Mouse (Mus musculus) MEL (cell line): ENCODE data around the gene Hba-x. TPM values are rescaled to one million over a fixed set of nuclear protein-coding genes. Genes with fewer than 3 reads are reported as not detected.

Source experiments
- DNase-seq: peaks from one replicate; pipeline ENCODE4 v3.0.0; 2011; ENCODE audit warnings: low read depth, low spot score
- H3K27ac ChIP-seq: 2 replicates; pipeline ENCODE4 v1.5.1; 2012; ENCODE audit warnings: low read depth, mild to moderate bottlenecking, control low read depth, low read length, moderate library complexity; ENCODE audit not compliant: control insufficient read depth
- H3K27me3 ChIP-seq, 2 experiments: fragments of 150-350 bp in 1 of 2; sonication (generic) in 1 of 2; 2 replicates each; pipeline ENCODE4 v1.6.1; 2012; ENCODE audit warnings: low read length in 2 of 2, mild to moderate bottlenecking in 2 of 2, improper control_type of control experiment in 1 of 2, moderate library complexity in 1 of 2; ENCODE audit not compliant: insufficient read depth in 2 of 2, control insufficient read depth in 1 of 2
- H3K36me3 ChIP-seq, 2 experiments: 2 replicates each; pipeline ENCODE4 v1.6.1; 2012 to 2014; ENCODE audit warnings: low read length in 2 of 2, improper control_type of control experiment in 1 of 2, inconsistent platforms in 1 of 2, mild to moderate bottlenecking in 1 of 2; ENCODE audit not compliant: insufficient read depth in 2 of 2, control insufficient read depth in 1 of 2
- H3K4me1 ChIP-seq, 2 experiments: fragments of 150-350 bp in 1 of 2; sonication (generic) in 1 of 2; 2 replicates each; pipeline ENCODE4 v1.6.1; 2012; ENCODE audit warnings: low read length in 2 of 2, improper control_type of control experiment in 1 of 2, mild to moderate bottlenecking in 1 of 2; ENCODE audit not compliant: insufficient read depth in 2 of 2, control insufficient read depth in 1 of 2
- H3K4me3 ChIP-seq, 2 experiments: fragments of 150-350 bp in 1 of 2; sonication (generic) in 1 of 2; 2 replicates each; pipeline ENCODE4 v1.5.1; 2012; ENCODE audit warnings: low read depth in 2 of 2, low read length in 2 of 2, mild to moderate bottlenecking in 2 of 2, moderate library complexity in 2 of 2, control low read depth in 1 of 2, improper control_type of control experiment in 1 of 2; ENCODE audit not compliant: control insufficient read depth in 1 of 2, insufficient read depth in 1 of 2
- H3K79me2 ChIP-seq: 2 replicates; pipeline ENCODE4 v1.6.1; 2012; ENCODE audit warnings: mild to moderate bottlenecking, low read length, moderate library complexity; ENCODE audit not compliant: control insufficient read depth, poor library complexity, insufficient read depth
- H3K9ac ChIP-seq: 2 replicates; pipeline ENCODE4 v1.6.1; 2012; ENCODE audit warnings: low read depth, mild to moderate bottlenecking, control low read depth, low read length, moderate library complexity; ENCODE audit not compliant: control insufficient read depth, poor library complexity, severe bottlenecking
- H3K9me3 ChIP-seq: fragments of 150-350 bp; sonication (generic); replicated peaks from 2 replicates; pipeline ENCODE4 v1.6.1; 2012; ENCODE audit warnings: mild to moderate bottlenecking, low read length, improper control_type of control experiment, moderate library complexity; ENCODE audit not compliant: insufficient read depth
- BHLHE40 ChIP-seq: IDR thresholded peaks from 2 replicates; pipeline ENCODE4 v1.6.1; 2012; ENCODE audit warnings: low read depth, mild to moderate bottlenecking, inconsistent platforms, low read length, improper control_type of control experiment, borderline replicate concordance
- CHD2 ChIP-seq: IDR thresholded peaks from 2 replicates; pipeline ENCODE4 v1.6.1; 2011; ENCODE audit warnings: low read length, improper control_type of control experiment
- CTCF ChIP-seq, 3 experiments: IDR thresholded peaks in 2 of 3; conservative IDR thresholded peaks in 1 of 3; 2 replicates each; pipeline ENCODE4 v1.5.1; 2011 to 2012; ENCODE audit warnings: low read length in 3 of 3, low read depth in 2 of 3, mild to moderate bottlenecking in 2 of 3, improper control_type of control experiment in 1 of 3, inconsistent platforms in 1 of 3, mixed read lengths in 1 of 3, moderate library complexity in 1 of 3; ENCODE audit not compliant: control insufficient read depth in 1 of 3, insufficient read depth in 1 of 3, poor library complexity in 1 of 3, severe bottlenecking in 1 of 3
- E2F4 ChIP-seq: IDR thresholded peaks from 2 replicates; pipeline ENCODE4 v1.6.1; 2011; ENCODE audit warnings: low read depth, low read length, improper control_type of control experiment, borderline replicate concordance
- EP300 ChIP-seq, 2 experiments: IDR thresholded peaks; 2 replicates each; pipeline ENCODE4 v1.6.1; 2011; ENCODE audit warnings: improper control_type of control experiment in 2 of 2, low read length in 2 of 2, low read depth in 1 of 2, mild to moderate bottlenecking in 1 of 2
- ETS1 ChIP-seq: IDR thresholded peaks from 2 replicates; pipeline ENCODE4 v1.6.1; 2012; ENCODE audit warnings: low read depth, mild to moderate bottlenecking, inconsistent platforms, low read length, improper control_type of control experiment, moderate library complexity
- GABPA ChIP-seq: IDR thresholded peaks from 2 replicates; pipeline ENCODE4 v1.6.1; 2012; ENCODE audit warnings: low read depth, mild to moderate bottlenecking, inconsistent platforms, low read length, improper control_type of control experiment, moderate library complexity
- GATA1 ChIP-seq: IDR thresholded peaks from 2 replicates; pipeline ENCODE4 v1.6.1; 2011; ENCODE audit warnings: low read depth, low read length, improper control_type of control experiment
- HCFC1 ChIP-seq: IDR thresholded peaks from 2 replicates; pipeline ENCODE4 v1.6.1; 2012; ENCODE audit warnings: low read depth, mild to moderate bottlenecking, inconsistent platforms, low read length, improper control_type of control experiment, moderate library complexity
- JUND ChIP-seq: IDR thresholded peaks from 2 replicates; pipeline ENCODE4 v1.6.1; 2011; ENCODE audit warnings: low read depth, mild to moderate bottlenecking, improper control_type of control experiment, low read length
- KAT2A ChIP-seq: conservative IDR thresholded peaks from 2 replicates; pipeline ENCODE4 v1.6.1; 2012; ENCODE audit warnings: low read depth, low read length, improper control_type of control experiment, inconsistent platforms
- MAFK ChIP-seq: IDR thresholded peaks from 2 replicates; pipeline ENCODE4 v1.6.1; 2011; ENCODE audit warnings: low read depth, mild to moderate bottlenecking, low read length, improper control_type of control experiment, borderline replicate concordance
- MAX ChIP-seq: IDR thresholded peaks from 2 replicates; pipeline ENCODE4 v1.6.1; 2011; ENCODE audit warnings: low read length, improper control_type of control experiment
- MAZ ChIP-seq: IDR thresholded peaks from 2 replicates; pipeline ENCODE4 v1.6.1; 2012; ENCODE audit warnings: low read depth, mild to moderate bottlenecking, inconsistent platforms, low read length, improper control_type of control experiment
- MXI1 ChIP-seq: IDR thresholded peaks from 2 replicates; pipeline ENCODE4 v1.6.1; 2011; ENCODE audit warnings: mild to moderate bottlenecking, low read depth, low read length, improper control_type of control experiment
- MYB ChIP-seq: IDR thresholded peaks from 2 replicates; pipeline ENCODE4 v1.6.1; 2011; ENCODE audit warnings: mild to moderate bottlenecking, low read depth, low read length, improper control_type of control experiment
- MYC ChIP-seq: IDR thresholded peaks from 2 replicates; pipeline ENCODE4 v1.6.1; 2011; ENCODE audit warnings: low read depth, mild to moderate bottlenecking, low read length, improper control_type of control experiment, moderate library complexity
- NELFE ChIP-seq: IDR thresholded peaks from 2 replicates; pipeline ENCODE4 v1.6.1; 2011; ENCODE audit warnings: low read depth, low read length, improper control_type of control experiment
- POLR2A ChIP-seq, 2 experiments: IDR thresholded peaks; 2 replicates each; pipeline ENCODE4 v1.6.1; 2011 to 2012; ENCODE audit warnings: low read length in 2 of 2, mild to moderate bottlenecking in 2 of 2, control low read depth in 1 of 2, improper control_type of control experiment in 1 of 2, low read depth in 1 of 2, moderate library complexity in 1 of 2; ENCODE audit not compliant: control insufficient read depth in 1 of 2, insufficient read depth in 1 of 2, poor library complexity in 1 of 2
- RCOR1 ChIP-seq: IDR thresholded peaks from 2 replicates; pipeline ENCODE4 v1.6.1; 2012; ENCODE audit warnings: low read depth, mild to moderate bottlenecking, inconsistent platforms, low read length, improper control_type of control experiment
- SIN3A ChIP-seq: IDR thresholded peaks from 2 replicates; pipeline ENCODE4 v1.6.1; 2012; ENCODE audit warnings: low read length, improper control_type of control experiment, inconsistent platforms
- TAL1 ChIP-seq: IDR thresholded peaks from 2 replicates; pipeline ENCODE4 v1.6.1; 2012; ENCODE audit warnings: mild to moderate bottlenecking, inconsistent platforms, low read length, moderate library complexity, mixed read lengths
- TCF12 ChIP-seq: IDR thresholded peaks from 2 replicates; pipeline ENCODE4 v1.6.1; 2014; ENCODE audit warnings: low read depth, mild to moderate bottlenecking, inconsistent platforms, low read length, improper control_type of control experiment, moderate library complexity
- UBTF ChIP-seq: IDR thresholded peaks from 2 replicates; pipeline ENCODE4 v1.6.1; 2012; ENCODE audit warnings: low read depth, mild to moderate bottlenecking, inconsistent platforms, low read length, improper control_type of control experiment, moderate library complexity, borderline replicate concordance; ENCODE audit not compliant: insufficient read depth
- USF1 ChIP-seq: IDR thresholded peaks from 2 replicates; pipeline ENCODE4 v1.6.1; 2014; ENCODE audit warnings: low read depth, mild to moderate bottlenecking, inconsistent platforms, low read length, improper control_type of control experiment, moderate library complexity
- USF2 ChIP-seq, 2 experiments: IDR thresholded peaks; 2 replicates each; pipeline ENCODE4 v1.6.1; 2011 to 2012; ENCODE audit warnings: improper control_type of control experiment in 2 of 2, low read length in 2 of 2, borderline replicate concordance in 1 of 2, inconsistent platforms in 1 of 2, low read depth in 1 of 2, mild to moderate bottlenecking in 1 of 2; ENCODE audit not compliant: insufficient read depth in 1 of 2
- ZMIZ1 ChIP-seq: IDR thresholded peaks from 2 replicates; pipeline ENCODE4 v1.6.1; 2012; ENCODE audit warnings: low read depth, mild to moderate bottlenecking, inconsistent platforms, low read length, improper control_type of control experiment, moderate library complexity
- polyA plus RNA-seq, 2 experiments: library from polyadenylated mRNA; stranded (reverse) in 1 of 2; unstranded in 1 of 2; fragments of >175 nt in 1 of 2; fragments of >200 nt in 1 of 2; gene quantifications; 2 replicates each; pipeline versions ENCODE4 v1.2.1 to v1.2.4; 2012; ENCODE audit warnings: low replicate concordance in 2 of 2, low read depth in 1 of 2; ENCODE audit not compliant: insufficient read length in 2 of 2, insufficient read depth in 1 of 2, missing spikeins in 1 of 2
- total RNA-seq: library from RNA; depleted of rRNA; stranded (reverse); fragments of 300-350 nt; gene quantifications from 2 replicates; pipeline ENCODE4 v1.2.3, GENCODE M21; 2012

Hba-x gene
- total and polyA plus RNA-seq, 3 experiments = 0.13 TPM; not detected in 2

GRCm38 (mm10) chr11:32250880-32251763 lies 25.1 kb upstream of the Hba-x start:
- no peaks in the 10 kb centered on the region for H3K9me3 ChIP-seq
- H3K27ac ChIP-seq = peak overlapping the region; percentile 80
- DNase-seq = peak; percentile 90
- H3K36me3 ChIP-seq = peaks cover 0 to 42% of the 10 kb centered on the region in 2 experiments; a peak in 2 of 4 replicates
- H3K27me3 ChIP-seq = no peaks in the 10 kb centered on the region
- H3K79me2 ChIP-seq = no peaks in the 10 kb centered on the region
- TF ChIP-seq MAFK (peak; percentile 95), USF2 (IDR thresholded peaks at IDR 0.05; ENCODE audit: borderline replicate concordance in 1 of 2, insufficient read depth in 1 of 2, low read depth in 1 of 2, low read length in 2 of 2) (no peak), EP300 (IDR thresholded peaks at IDR 0.05; ENCODE audit: low read depth in 1 of 2, low read length in 2 of 2) (peak; percentile 97 to 99), ETS1 (peak; percentile 97), TAL1 (peak; percentile 91), BHLHE40 (no peak), TCF12 (peak; percentile 95), ZMIZ1 (no peak), RCOR1 (peak; percentile 85), GATA1 (peak; percentile 94), MYC (peak; percentile 75), HCFC1 (no peak), USF1 (no peak), MXI1 (no peak), SIN3A (peak; percentile 89), JUND (peak; percentile 87), GABPA (peak; percentile 65; the same call in 1 of the 2 replicates)
- H3K4me1 ChIP-seq = peaks cover 24 to 37% of the 10 kb centered on the region in 2 experiments
- peak overlapping the region; percentile 8; the same call in 1 of the 2 replicates for H3K9ac ChIP-seq
- no peak overlapping the region for H3K4me3 ChIP-seq

GRCm38 (mm10) chr11:32253121-32253520 lies 23.1 kb upstream of the Hba-x start:
- Histone ChIP-seq H3K9me3 (no peaks in the 10 kb centered on the region), H3K27ac (no peak overlapping the region), H3K36me3 (peaks cover 0 to 41% of the 10 kb centered on the region in 2 experiments; a peak in 2 of 4 replicates), H3K4me3 (no peak overlapping the region), H3K27me3 (no peaks in the 10 kb centered on the region), H3K79me2 (no peaks in the 10 kb centered on the region), H3K9ac (no peak overlapping the region), H3K4me1 (peaks cover 13 to 36% of the 10 kb centered on the region in 2 experiments)
- no peak for DNase-seq
- TF ChIP-seq MAZ (no peak), HCFC1 (no peak), KAT2A (no peak), CTCF (IDR thresholded peaks at IDR 0.05 in 2 of 3, conservative IDR thresholded peaks at IDR 0.05 in 1 of 3; ENCODE audit: control insufficient read depth in 1 of 3, insufficient read depth in 1 of 3, low read depth in 2 of 3, low read length in 3 of 3, poor library complexity in 1 of 3, severe bottlenecking in 1 of 3) (no peak), POLR2A (IDR thresholded peaks at IDR 0.05; ENCODE audit: control insufficient read depth in 1 of 2, insufficient read depth in 1 of 2, low read depth in 1 of 2, low read length in 2 of 2, poor library complexity in 1 of 2) (no peak), CHD2 (no peak), E2F4 (no peak), UBTF (no peak), MYB (no peak), MYC (no peak), NELFE (no peak), RCOR1 (no peak), GABPA (no peak), EP300 (IDR thresholded peaks at IDR 0.05; ENCODE audit: low read depth in 1 of 2, low read length in 2 of 2) (no peak), MAX (no peak)
